Mouse (Mus musculus) testis, postnatal 14 days (tissue): Measurements from ENCODE around the gene Acsm5.

Experiments used
- DNase-seq: peaks from one replicate; pipeline ENCODE4 v3.0.0; 2021; ENCODE audit warnings: low spot score

The Acsm5 gene

DNA sequence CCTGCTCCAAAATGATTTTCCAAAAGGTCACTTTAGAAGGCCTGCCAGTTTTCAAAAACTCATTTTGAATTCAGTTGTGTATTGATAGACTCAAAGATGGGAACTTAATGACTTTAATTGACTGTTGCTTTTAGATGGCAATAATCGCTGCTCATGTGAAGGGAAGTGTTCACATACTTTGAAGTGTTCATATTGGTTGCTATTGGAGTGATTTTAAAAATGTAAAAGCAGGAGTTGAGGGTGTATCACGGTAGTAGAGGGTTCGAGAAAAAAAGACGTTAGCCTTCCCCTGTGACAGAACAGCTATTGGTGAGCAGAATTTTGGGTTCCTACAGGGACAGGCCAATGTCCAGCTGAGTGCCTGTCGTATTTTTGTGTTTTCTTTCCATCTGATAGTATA lies at the start of gene Acsm5:
Acsm5 (plus strand) TSS at position 301 of the 400 bp plus-strand sequence.
- DNase-seq, result no peak

DNA sequence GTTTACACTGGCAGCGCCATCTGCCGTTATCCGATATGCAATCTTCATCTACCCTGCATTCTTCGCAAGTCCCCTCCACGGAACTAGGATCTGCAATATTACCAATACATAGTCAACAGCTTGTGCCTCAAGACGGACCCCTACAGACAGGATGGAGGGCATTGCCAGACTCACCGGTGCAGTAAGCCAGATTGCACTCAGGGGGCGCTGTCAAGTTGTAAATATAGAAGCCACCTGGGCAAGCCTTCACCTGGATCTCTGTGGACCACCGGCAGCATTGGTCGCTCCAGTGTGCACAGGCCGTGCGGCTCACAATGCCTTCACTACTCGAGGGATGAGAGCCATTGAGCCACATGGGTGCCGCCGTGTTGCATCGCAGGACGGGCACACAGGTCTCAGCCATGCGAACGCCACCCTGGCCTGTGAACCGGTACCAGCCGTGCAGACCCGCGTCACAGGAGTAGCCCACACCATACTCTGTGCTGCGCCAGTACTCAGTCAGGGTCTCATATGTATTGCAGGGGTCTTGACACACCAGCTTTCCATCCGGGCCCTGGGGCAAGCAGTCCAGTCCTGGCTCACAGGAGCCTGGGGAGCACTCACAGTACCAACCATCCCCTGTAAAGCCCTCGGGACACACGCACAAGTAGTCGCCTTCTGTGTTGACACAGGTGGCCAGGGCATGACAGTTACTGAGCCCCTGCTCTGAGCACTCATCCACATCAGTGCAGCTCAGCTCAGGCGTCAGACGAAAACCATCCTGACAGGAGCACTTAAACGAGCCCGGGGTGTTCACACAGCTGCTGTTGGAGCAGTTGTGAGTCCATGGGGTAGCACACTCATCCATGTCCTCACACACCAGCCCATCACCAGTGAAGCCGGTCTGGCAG lies 42.5 kb upstream of the Acsm5 start:
- DNase-seq, result no peak

DNA sequence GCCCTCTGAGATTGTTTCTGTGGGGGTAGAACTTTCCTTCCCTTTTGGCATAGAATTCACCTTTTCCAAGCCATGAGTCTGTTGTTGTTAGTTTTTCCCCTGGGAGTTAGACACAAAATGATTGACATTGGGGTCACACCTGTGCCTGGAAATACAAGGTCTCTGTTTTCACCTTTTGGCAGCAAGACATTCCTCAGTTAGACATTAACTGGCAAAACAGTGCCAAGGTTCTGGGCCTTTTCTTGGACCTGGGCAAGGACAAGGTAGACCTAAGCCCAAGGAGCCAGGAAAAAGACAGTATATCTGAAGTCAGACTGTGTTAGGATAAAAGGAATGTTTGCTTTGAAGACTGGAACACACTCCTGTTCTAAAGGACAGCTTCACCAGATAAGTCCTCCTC lies 40.0 kb upstream of the Acsm5 start, which contains the start of gene Umod:
Umod (minus strand) TSS at position 27 of the 400 bp plus-strand sequence.
- no peak for DNase-seq

DNA sequence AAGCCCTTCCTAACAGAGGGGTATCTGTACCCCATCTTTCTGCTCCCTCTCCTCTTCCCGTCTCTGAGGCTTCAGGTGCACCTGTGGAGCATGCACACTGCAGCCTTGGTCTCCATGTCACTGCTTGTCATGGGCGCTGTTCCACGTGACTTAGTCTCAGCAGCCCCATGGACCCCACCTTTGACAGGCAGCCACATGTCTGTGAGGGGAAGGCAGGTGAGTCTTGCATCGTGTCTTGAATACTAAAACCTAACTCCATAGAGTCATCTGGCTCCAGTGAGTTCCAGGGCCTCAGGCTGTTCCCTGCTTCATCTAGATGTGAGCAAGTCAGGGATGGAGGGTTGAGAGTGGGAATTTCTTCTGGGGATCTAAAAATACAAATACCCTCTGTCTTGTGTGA lies 35.1 kb upstream of the Acsm5 start:
- DNase-seq, result no peak

DNA sequence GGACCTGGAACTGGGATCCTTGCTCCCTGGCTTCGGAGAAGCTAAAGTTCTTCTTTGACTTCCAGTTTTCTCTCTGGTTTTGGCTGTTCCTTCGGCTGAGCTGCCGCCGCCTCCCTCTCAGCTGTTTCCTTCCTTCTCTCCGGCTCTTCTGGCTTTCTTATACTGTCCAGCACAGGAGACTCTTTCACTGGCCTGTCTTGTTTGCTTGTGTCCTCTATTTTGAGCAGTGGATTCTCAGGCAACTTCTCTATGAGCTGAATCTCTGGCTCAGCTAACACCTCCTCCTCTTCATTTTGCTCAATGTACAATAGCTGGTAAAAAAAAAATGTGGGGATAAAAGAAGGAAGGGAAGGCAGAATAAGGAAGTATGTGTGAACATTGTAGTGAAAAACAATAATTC lies 32.6 kb upstream of the Acsm5 start:
- DNase-seq, result no peak

DNA sequence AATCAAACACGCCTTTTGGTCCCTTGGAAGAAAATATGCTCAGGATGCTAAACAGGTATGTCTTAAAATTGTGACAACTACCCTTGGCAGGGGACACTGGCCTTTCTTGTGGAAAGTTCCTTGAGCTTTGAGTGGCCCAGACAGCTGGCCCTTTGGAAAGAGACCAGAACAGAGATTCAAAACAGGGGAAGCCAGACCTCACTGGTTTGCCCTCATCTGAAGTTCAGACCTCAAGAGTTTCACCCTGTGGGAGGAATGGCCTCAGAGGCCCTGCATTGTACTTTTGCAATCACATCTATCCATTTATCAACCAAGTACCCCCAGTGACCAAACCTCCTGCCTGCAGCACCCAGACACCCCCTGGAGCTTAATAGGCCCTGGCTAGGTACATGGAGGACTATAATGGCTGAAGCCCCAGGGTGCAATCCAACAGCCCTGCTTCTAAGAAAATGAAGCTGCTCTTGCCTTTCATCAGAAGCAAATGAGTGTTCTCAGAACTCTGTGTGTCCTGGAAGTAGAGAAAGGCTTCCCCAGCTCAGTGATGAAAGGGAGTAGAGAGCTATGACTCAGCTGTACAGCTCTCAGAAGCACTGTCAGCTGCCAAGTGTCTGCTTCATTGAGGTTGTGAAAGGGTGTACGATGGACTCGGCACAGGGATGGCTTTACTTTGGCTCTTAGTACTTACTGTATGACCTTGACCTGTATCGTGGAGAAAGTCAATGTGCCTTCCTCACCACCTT lies 29.1 kb upstream of the Acsm5 start:
- DNase-seq, result no peak

DNA sequence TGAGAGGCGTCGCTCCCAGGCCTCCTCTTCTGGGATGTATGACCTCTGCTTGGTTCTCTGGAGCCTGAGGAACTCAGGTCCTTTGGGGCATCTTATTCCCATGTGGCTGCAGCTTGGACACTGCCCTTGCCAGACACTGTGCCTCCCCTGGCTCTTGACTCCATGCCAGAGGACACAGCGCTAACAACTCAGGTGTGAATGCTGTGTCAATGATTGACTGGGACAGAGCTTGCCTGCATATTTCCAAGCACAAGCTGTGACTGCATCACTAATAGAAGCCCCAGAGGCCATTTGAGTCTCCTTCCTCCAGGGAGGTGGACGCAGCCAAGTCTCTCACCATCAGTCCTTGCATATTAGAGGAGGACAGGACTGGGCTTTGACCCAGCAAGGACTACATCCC lies 8.1 kb upstream of the Acsm5 start:
- no peak for DNase-seq

DNA sequence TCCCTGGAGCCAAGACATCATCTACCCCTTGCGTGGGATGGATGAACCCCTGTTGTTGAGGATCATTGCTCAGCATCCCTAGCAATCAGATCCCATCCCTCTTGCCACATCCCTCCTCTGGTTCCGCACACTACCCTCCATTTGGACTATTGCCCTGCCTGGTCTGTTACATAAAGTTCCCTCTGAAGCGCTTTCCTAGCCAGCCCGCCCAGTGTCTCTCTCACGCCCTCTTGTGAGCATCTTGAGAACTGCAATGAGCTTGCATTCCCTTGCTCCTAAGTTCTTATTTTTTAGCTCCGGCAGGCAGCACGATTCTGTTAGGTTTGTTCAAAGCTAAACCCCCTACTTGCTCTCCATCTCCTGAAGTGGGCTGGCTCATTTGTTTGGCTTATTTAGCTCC lies 6.2 kb upstream of the Acsm5 start:
- DNase-seq, result peak; percentile 27

DNA sequence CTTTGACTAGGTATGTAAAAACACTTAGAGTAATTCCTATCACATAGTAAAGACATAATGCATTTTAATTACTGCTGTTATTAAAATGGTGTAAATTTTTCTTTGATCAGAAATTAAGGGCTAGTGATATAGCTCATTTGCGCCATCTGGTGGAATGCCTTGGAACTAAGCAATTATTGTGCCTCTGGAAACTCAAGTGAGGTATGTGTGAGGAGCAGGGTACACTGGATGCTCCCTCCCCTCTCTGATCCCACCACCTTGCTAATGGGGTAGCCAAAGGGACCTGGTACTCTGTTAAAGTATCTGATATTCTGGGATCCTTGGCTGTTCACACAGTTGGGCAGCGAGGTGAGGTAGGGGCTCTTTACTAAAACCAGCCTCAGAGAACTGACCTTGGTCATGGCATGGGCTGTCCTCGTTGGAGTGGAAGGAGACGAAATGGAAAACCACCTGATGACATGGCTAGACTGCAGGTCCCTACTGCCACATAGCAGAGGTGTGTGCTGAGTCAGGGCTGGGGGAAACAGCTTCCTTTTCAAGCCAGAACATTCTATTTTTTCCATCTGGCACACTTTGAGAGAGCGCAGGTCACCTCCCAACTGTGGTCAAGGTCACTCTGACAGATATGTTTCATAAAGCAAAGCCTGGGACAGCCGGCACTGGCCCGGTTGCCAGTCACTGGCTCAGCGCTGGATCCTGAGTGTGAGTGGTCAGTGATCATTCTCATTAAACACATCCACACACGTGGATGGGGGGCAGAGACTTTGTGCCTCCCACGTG lies 3.6 kb upstream of the Acsm5 start:
- DNase-seq, result peak; percentile 9

DNA sequence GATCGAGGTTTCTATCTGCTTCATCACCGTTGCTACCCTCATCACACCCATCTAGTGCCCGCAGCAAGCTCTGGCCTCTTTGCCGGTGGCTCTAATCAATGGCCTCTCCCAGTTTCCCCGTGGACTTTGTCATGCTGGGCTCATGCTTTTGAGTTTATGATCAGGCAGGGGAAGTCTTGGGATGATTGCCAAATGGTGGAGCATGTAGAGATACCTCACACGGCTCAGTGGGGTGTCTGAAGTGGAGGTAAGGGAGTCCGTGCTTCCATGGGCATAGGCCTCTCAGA lies 3.0 kb upstream of the Acsm5 start:
- DNase-seq, result no peak

DNA sequence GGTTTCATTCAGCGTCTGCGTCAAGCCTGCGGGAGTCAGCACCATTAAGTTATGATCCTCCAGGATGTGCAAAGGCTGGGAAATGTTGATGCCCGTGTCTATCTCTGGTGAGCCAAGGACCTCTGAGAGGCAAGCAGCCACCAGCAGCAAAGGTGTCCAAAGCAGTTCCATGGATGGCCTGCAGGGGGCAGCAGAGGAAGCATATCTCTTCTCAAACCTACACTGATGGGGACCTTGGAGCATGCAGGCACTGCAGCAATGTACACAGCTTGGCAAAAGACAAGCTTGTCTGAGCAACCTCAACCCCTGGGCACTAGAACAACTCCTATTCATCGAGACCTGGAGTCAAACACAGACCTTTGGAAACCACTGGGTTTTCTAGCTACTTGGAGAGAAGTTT lies 391 bp downstream of the Acsm5 start:
- DNase-seq, result peak; percentile 66

DNA sequence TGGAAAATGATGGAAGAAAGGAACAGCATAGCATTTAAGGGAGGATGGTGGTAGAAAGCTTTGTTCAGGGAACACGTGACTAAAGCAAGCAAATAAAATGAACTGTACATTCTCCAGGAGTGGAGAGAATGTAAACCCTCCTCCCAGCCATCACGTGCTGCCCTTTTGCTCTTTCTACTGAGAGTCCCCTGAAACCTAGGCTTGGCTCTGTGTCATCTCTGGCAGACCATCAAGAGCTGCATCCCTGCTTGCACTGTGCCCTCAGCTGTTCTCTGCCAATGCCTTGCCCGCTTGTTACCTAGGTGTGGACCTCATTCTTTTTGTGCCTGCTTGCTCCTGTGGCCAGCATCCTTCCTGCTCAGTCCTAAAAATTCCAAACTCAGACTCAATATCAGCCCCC lies 2.6 kb downstream of the Acsm5 start:
- no peak for DNase-seq

DNA sequence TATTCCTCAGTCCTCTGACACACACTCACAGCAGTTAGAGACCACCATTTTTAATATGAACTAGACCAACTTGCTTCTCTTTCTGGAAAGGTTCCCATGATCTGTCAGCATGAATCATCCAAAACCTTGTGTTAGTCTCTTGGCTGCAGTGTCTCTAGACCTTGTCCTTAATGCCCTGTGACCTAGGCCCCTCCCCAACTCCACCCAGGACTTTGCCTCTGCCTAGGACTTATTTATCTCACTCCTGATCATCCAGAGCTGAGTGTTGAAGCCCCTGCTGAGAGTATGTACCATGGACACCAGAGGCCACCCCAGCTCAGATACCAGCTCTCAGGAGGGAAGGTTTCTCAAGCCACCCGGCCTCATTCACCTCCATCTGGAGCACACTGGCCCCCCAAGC lies 3.1 kb downstream of the Acsm5 start:
- DNase-seq, result no peak

DNA sequence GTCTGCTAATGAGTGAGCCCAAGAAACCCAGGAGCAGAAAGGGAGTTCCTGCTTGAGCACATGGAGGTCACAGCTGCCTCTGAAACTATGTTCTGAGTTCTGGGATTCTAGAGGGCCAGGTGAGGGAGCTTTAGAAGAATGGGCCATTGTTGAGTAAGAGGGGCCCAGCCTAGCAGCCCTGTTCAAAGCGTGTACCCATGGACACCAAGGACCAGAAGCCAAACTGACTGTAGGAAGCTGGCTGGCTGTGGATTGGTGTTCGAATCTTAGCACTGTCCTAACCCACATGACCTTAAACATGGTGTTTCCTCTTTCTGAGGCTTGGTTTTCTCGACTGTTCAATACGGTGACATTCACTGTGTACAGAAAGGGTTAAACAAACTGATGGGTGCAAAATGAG lies 4.1 kb downstream of the Acsm5 start, which contains the start of gene Pdilt:
Pdilt (minus strand) TSS at position 101 of the 400 bp plus-strand sequence.
- no peak for DNase-seq

DNA sequence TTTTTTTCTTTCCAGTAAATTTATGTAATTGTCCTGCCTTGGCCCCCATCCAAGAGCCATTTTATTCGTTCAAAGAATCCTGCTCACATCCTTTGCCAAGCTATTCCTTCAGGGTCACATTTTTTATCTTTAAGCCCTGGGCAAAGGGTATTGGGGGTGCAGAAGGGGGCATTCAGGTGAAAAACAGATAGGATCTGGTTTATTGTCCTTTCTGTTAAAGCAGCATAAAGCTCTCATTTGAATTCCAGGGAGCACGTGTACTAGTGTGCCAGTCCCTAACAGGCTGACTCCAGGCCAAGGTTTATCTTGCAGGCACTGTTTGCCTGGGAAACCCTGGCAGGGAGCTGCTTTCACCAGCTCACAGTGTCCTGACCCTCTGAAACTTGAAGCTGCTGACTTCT lies 6.6 kb downstream of the Acsm5 start:
- DNase-seq, result peak; percentile 41

DNA sequence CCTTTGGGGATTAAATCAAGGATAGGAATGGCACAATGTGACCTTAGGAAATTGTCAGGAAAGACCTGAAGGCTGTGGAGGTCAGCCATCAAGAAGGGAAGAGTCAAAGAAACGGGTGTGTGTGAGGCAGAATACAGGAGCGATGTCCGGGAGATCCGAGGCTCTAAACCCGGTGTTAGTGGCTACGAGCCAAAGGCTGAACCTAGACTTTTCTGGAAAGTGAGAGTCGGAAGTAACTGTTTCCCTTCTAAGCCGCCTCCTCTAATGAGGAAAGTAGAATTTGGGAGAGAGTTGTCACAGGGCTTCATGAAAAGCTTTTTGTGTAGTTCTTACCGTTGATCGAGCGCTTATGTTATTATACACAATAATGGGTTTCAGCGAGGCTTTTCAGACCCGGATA lies 7.2 kb downstream of the Acsm5 start:
- no peak for DNase-seq

DNA sequence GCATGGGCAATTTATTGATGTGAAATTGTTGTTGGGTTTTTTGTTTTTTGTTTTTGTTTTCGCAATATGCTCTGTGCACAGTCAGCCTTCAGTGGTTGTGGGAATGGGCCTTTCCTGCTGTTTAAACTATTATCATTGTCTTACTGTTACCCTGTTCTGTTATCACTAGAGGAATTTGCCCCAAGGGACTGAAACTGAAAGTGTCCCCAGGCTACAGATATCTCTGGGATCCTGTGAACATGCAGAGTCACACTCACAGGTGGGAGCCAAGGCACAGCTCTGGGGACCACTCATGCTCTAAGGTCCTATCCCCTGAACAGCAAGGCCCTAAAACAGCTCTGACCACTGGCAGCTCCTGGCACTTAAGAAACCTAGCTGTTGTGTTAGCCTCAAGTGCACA lies 7.9 kb downstream of the Acsm5 start:
- no peak for DNase-seq

DNA sequence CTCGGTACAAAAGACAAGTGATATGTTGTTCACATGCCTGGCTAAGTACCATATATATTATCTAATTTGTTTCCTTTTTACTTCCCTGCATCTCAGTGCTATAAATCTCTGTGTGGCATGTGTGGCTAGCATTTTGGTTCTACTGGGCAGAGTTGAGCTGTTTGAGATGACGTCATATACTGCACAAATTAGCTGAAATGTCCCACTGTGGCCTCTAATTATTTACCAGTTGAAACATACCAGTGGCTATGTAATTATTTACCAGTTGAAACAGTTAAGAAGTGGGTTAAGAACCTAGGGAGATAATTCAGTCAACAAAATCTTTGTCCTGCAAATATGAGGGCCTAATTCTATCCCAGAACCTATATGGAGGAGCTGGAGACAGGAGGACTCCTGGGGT lies 8.3 kb downstream of the Acsm5 start:
- no peak for DNase-seq

DNA sequence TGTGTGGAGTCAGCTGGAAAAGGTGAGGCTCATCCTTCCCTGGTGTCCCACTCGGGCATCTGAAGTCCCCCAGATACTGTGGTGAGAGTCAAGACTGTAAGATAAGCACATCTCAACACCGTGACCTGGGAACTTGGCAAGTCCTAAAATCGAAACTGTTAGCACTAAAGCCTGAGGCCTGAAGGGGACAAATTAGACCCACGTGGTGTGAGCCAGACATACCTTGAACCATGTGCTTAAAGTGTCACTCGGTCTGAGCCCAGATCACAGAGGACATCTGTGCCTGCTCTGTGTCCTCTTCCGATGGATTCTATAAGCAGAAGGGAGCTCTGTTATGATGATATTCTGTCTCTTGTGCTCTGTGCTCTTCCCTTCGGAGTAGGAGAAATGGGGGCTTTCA lies 9.4 kb downstream of the Acsm5 start:
- DNase-seq, result no peak

DNA sequence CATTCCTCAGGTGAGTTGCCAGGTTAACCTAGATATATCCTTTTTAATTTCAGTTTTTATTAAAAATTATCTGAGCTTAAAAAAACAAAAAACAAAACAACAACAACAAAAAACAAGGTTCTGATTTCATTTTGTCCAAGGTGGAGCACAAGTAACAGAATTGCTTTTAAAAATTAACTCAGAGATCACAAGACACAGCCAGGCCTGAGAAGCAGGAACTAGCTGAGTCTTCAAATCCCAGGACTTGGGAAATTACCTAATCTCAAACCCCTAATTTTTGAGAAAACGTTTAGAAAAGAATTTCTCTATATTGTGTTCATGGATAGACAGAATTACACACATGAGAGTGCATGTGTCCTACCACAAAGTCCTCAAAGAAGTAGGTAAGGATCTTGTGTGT lies 13.7 kb downstream of the Acsm5 start:
- DNase-seq, result no peak

DNA sequence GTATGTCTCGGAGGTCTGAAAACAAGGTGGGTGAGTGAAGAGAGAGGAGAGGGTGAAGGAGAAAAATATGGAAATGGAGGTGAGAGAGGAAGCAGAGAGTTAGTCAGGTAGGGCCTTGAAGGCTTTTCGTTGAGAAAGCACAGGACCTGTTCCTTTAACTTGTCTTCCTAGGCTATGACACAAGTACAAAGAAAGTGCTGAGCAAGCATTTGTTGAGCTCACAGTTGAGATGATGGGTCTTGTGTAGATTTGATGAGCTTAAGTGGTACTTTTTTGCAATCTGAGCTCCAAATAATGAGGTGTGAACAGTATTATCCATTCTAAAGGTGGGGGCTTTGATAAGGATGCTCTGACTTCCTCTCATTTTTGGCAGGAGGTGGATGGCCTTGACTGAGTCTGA lies 15.1 kb downstream of the Acsm5 start:
- no peak for DNase-seq

DNA sequence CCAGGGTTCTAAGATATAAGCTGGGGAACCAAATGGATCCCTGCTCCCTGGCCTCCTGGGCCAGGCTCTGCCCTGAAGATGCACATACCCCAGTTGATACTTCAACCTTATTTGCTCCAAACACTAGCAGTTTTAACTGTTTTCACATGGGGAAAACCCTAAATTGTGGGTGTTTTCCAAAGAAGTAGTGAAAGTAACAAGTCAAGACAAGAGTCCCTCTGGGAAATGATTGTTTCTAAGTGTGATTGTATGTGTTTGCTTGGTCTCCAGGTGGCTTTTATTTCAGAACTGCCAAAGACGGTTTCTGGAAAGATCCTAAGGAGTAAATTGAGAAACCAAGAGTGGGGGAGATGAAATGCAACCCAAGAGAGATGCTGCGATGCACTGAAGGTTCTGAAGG lies 23.2 kb downstream of the Acsm5 start:
- no peak for DNase-seq

DNA sequence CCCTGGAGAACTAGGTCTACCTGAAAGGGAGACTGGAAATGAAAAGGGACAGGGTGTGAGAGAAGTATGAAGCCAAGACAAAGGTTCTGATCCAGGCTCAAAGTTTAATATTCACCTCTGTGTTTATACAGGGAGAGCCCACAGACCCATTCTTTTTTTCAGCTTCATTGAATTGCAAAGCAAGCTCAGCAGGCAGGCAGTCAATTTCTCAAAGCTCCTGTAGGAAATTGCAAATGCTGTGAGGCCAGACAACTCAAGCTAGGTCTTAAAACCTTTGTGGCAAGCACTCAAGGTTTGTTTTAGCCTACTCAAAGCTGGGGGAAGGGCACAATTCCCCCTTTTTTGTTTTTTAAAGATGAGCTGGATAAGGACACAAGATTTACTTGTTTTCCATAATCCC lies 26.3 kb downstream of the Acsm5 start:
- DNase-seq, result no peak
